Comparison of ENCODE assay signal across 8 mouse cellular contexts in genomic region chr2:3335611-3336301, GRCm38 (mm10). TPM values are rescaled to one million over a fixed set of nuclear protein-coding genes. Genes with fewer than 3 reads are reported as not detected.
DNase-seq lines count a peak whose midpoint lies in the region; ATAC-seq and TF ChIP-seq lines count a peak whose summit lies in the region.

TSS of gene Acbd7 (plus strand) at chr2:3336168.

- 6% methylated on average over 20 of the region's 20 CpGs for WGBS in forebrain, embryonic 12.5 days
- 5% methylated on average over 20 of the region's 20 CpGs for WGBS in lung, postnatal 0 days

- H3K9ac ChIP-seq in forebrain, embryonic 12.5 days, result peak within 1 kb of the TSS; percentile 25
- no peak within 1 kb of the TSS for H3K9ac ChIP-seq in lung, postnatal 0 days (replicated peaks; ENCODE audit: low read depth)

- no peak for TF ChIP-seq CTCF in G1E (IDR thresholded peaks at IDR 0.05; ENCODE audit: low read depth, low read length)
- TF ChIP-seq CTCF in lung, postnatal 0 days (IDR thresholded peaks at IDR 0.05), result no peak

- H3K36me3 ChIP-seq in G1E (replicated peaks), result peaks cover 5% of the 10 kb centered on the region
- no peaks in the 10 kb centered on the region for H3K36me3 ChIP-seq in forebrain, embryonic 12.5 days (replicated peaks)
- H3K36me3 ChIP-seq in lung, postnatal 0 days (ENCODE audit: insufficient read depth, low read length), result no peaks in the 10 kb centered on the region

- peak within 1 kb of the TSS; percentile 50 for H3K4me2 ChIP-seq in forebrain, embryonic 12.5 days
- H3K4me2 ChIP-seq in lung, postnatal 0 days (replicated peaks; ENCODE audit: low read depth, low read length), result peak within 1 kb of the TSS; percentile 51

- H3K4me3 ChIP-seq in G1E (ENCODE audit: low read depth, low read length), result peak within 1 kb of the TSS; percentile 63
- peak within 1 kb of the TSS; percentile 25 for H3K4me3 ChIP-seq in forebrain, embryonic 12.5 days (replicated peaks)
- peak within 1 kb of the TSS; percentile 31 for H3K4me3 ChIP-seq in lung, postnatal 0 days (ENCODE audit: low read depth, low read length)

- H3K27ac ChIP-seq in forebrain, embryonic 12.5 days, result no peak within 1 kb of the TSS
- no peak within 1 kb of the TSS for H3K27ac ChIP-seq in lung, postnatal 0 days (ENCODE audit: low read length)

- H3K27me3 ChIP-seq in G1E (ENCODE audit: insufficient read depth, low read length), result peaks cover 8% of the 10 kb centered on the region
- H3K27me3 ChIP-seq in forebrain, embryonic 12.5 days, result peaks cover 18% of the 10 kb centered on the region
- no peaks in the 10 kb centered on the region for H3K27me3 ChIP-seq in lung, postnatal 0 days (replicated peaks; ENCODE audit: insufficient read depth, low read length)

- no peaks in the 10 kb centered on the region for H3K9me3 ChIP-seq in G1E (replicated peaks)
- H3K9me3 ChIP-seq in forebrain, embryonic 12.5 days, result no peaks in the 10 kb centered on the region
- H3K9me3 ChIP-seq in lung, postnatal 0 days (ENCODE audit: low read length), result no peaks in the 10 kb centered on the region

- ATAC-seq in G1E (ENCODE audit: extremely low read depth, insufficient number of reproducible peaks, low FRiP score, poor library complexity, severe bottlenecking), result peak; percentile 70
- peak; percentile 22; the same call in 1 of the 2 replicates for ATAC-seq in forebrain, embryonic 12.5 days (ENCODE audit: low FRiP score)
- peak; percentile 42 for ATAC-seq in lung, postnatal 0 days

- peaks cover 29% of the 10 kb centered on the region for H3K4me1 ChIP-seq in G1E (ENCODE audit: insufficient read depth, low read depth, low read length)
- peaks cover 21% of the 10 kb centered on the region for H3K4me1 ChIP-seq in forebrain, embryonic 12.5 days
- peaks cover 8% of the 10 kb centered on the region; the same call in 1 of the 2 replicates for H3K4me1 ChIP-seq in lung, postnatal 0 days (ENCODE audit: insufficient read depth, low read depth, low read length)

- peak; percentile 70 for DNase-seq in G1E (ENCODE audit: low spot score)
- peak; percentile 79 for DNase-seq in c-Kit-positive CD71-positive TER-119-positive erythroid progenitor cells, embryonic 14.5 days (ENCODE audit: low spot score)
- DNase-seq in heart, postnatal 4 days, result peak; percentile 49
- peak; percentile 54 to 60 for DNase-seq in layer of hippocampus, adult 8-10 months (ENCODE audit: low spot score in 2 of 2)
- peak; percentile 88 for DNase-seq in lung, postnatal 0 days (ENCODE audit: low spot score)
- DNase-seq in ovary, postnatal 36 days (ENCODE audit: low spot score), result peak; percentile 57
- DNase-seq in thymus, postnatal 10 days (ENCODE audit: low spot score in 2 of 2), result peak; percentile 54 to 56

- no peak for TF ChIP-seq EP300 in lung, postnatal 0 days (IDR thresholded peaks at IDR 0.05)

RNA-seq across cellular contexts. Expression of gene Acbd7, which starts in this region (rescaled TPM):
- not detected in 2 replicates for total RNA-seq in G1E (2014; fragmentation: Nextera tagmentation)
- total RNA-seq in G1E (2017), result 0.33 and 0.87 TPM in 2 replicates
- not detected in 2 replicates for polyA plus RNA-seq in G1E (2012)
- 0.69 and 1.2 TPM in 2 replicates for polyA plus RNA-seq in forebrain, embryonic 12.5 days (2016; fragmentation: Nextera tagmentation; extraction: Ambion mirVana)
- under 1 TPM in 1 of 2 experiments, not detected in 1; 0.56 TPM for total RNA-seq in heart, postnatal 4 days (2021)
- total RNA-seq in layer of hippocampus, adult 8-10 months (2022), result 1 to 10 TPM in 3 of 4 experiments, under 1 TPM in 1; 0.68 to 2.0 (median 1.4) TPM
- polyA plus RNA-seq in lung, postnatal 0 days (2015; fragmentation: Nextera tagmentation; extraction: Ambion mirVana), result 2.5 and 3.3 TPM in 2 replicates

Comparison
In these comparisons a context has a peak if more than half of its experiments do, and no peak if none do; other contexts are left out.
1. Peak in DNase-seq, ATAC-seq and H3K4me3 ChIP-seq in G1E; RNA of the gene not detected or under 1 TPM.
2. Peak in DNase-seq in heart, postnatal 4 days; RNA of the gene not detected or under 1 TPM.